Mouse (Mus musculus) bone marrow, adult 2 months (tissue): ENCODE results near the gene Papln.

ENCODE experiments used
- CTCF ChIP-seq: fragments of 200-500 bp; IDR thresholded peaks from 2 replicates; pipeline ENCODE4 v1.5.1; 2011; ENCODE audit warnings: low read length, control low read depth; ENCODE audit not compliant: control insufficient read depth, insufficient read depth
- POLR2A ChIP-seq: fragments of 200-500 bp; IDR thresholded peaks from 2 replicates; pipeline ENCODE4 v1.6.1; 2011; ENCODE audit warnings: low read depth, mild to moderate bottlenecking, control low read depth, low read length, borderline replicate concordance; ENCODE audit not compliant: control insufficient read depth

DNA sequence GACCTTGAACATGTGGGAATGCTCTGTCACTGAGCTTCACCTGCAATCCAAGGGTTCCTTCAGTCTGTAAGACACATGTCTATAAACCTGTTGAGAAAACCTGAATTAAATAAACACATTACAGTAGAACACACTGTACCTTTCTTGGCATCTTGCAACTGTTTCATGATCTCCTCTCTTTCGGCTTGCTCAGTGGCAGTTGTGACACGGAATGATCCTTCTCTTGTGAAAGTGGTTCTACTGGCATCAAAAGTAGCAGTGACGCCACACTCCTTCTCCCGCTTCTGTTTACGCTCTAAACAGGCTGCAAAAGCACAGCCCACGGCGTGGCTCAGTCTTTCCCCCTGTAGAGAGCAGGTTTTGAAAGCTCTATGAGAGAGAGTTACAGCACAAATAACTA is 40.2 kb downstream of the Papln start:
- TF ChIP-seq CTCF (no peak), POLR2A (no peak)
